Mouse (Mus musculus) gastrocnemius, adult 8-10 months (tissue): ENCODE results near the gene Stard9. TPM values are rescaled to one million over a fixed set of nuclear protein-coding genes. Genes with fewer than 3 reads are reported as not detected.
"Not testable (repeated sequence)": the region's sequence is repeated elsewhere in the genome, so short reads cannot be mapped to it uniquely, and the experiment has no call there.

Source experiments
- DNase-seq, 2 experiments: peaks; one replicate each; pipeline ENCODE4 v3.0.0; 2022; ENCODE audit warnings: low spot score in 2 of 2
- total RNA-seq, 4 experiments: library from RNA; stranded (reverse); gene quantifications; 2 replicates each; pipeline ENCODE4 v1.2.4; 2022

Gene Stard9
- total RNA-seq, 4 experiments from 2014 or later = 1.7 to 2.5 (median 2.0) TPM

DNA sequence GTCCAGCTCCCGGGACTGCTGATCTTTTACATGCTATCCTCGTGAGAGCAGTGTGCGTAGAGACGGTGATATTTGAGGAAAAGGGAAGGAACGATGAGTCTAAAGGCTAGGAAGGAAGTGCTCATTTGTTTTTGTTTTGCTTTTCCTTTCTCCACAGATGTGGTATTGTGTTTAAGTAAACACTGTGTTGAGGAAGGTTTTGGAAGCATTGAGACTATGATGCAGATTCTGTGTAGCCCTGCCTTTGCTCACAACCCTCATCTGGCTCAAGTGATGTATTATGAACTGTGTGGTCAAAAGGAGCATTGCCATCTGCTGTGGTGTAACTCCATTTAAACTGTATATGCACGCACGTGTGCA lies 24.0 kb downstream of the Stard9 start:
- DNase-seq = no peak

DNA sequence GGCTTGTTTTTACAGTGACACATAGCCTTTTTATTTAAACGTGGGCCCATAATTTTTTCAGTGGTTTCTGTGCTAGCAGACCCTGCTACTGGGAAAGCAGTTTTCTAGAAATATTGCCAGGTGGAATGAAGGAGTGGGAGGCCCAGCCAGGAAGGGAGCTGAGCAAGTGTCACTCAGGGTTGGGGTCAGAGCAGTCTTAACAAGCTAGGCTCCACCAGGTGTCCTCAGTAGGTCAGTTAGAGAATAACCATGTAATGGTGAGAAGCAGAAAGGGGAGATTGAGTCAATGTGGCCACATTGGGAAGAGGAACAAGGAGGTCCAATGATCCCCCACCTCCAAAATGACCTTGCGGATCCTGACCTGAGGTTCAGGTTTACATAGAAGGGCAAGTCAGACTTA lies 25.8 kb downstream of the Stard9 start:
- DNase-seq = no peak

DNA sequence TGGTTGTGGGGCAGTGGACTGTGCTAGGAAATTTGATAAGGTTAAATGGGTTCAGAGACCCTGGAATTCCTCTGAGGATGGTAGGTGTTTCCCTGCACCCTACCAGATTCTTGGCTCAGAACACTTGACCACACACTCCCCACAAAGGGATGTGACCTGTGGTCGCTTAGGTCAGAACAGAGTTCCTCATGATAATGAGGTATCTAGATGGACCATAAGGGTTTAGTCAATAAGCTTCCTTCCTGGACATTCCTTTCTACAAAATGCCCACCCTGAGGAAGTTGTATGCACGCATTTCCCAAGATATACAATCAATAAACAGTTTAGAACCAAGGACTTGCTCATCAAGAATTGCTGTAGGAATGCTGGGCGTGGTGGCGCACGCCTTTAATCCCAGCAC lies 27.0 kb downstream of the Stard9 start:
- DNase-seq = no peak

DNA sequence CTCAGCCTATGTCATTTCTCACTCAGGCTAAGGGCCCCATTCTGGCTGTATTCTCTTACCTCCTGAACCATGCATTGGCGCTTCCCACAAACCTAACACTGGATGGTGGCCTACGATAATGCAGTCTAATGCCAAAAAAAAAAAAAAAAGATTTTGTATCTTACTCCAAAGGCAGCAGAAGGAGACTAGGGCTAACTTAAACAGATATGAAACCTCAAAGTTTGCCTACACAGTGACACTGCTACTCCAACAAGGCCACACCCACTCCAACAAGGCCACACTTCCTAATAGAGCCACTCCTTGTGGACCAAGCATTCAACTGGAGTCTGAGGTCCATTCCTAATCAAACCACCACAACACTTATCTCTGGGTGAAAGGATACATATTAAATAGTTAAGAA lies 27.8 kb downstream of the Stard9 start:
- no peak for DNase-seq

DNA sequence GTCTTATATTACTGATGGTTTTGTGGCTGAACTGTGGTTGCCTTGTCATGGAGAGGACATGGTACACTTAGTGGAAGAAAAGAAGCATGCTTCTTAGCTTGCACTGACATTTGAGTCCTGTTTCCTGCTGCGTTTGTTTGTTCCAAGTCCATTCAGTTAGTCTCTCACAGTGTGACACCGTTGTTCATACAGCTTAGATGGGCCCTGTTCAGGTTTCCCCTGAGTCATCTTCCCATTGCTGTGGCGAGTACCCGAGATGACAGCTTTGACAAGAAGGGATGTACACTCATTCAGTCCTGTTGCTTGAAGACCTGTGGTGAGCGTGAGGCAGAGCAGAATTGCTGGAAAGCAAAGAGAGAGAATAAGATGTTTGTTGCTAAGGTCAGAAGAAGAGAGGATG lies 29.6 kb downstream of the Stard9 start:
- no peak for DNase-seq

DNA sequence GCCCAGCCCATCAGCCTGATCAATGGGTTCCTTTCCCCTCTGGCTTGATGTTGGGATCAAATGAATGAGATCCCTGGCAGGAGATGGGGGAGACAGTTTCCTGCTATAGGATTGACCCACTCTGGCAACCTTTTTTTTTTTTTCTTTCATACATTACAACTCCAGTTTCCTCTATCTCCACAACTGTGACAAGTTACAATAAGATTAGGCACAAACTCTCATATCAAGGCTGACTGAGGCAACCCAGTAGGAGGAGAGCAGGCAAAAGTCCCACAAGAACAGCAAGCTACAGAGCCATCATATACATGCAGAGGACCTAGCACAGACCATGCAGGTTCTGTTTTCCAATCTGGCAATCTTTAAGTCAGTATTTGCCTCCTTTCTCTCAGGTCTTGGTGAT lies 30.4 kb downstream of the Stard9 start:
- DNase-seq = no peak

DNA sequence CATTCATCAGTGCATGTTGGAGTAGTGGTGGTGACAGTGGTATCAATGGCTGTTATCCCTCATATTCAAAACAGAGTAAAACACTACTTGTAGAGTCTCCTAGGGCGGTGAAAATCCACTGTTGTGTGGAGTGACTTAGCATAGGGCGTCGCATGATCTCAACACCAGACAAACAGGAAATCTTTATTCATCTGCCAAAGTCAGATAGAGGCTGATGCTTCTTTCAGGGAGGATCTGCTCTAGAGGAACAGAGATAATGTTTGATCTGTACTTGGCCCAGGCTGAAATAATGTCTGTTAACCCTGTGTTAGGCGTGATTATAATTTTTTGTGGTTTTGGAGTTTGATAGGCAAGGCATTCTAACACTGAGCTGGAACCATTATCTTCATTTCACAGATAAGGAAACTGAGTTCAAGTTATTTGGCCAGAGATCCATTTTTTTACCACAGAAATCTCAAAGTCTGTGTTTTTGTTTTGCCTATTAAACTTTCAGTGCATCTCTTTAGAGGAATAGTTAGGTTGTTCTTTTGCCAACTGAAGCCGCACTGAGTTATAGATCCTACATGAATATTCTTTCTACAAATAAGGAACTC lies 31.7 kb downstream of the Stard9 start:
- no peak for DNase-seq

DNA sequence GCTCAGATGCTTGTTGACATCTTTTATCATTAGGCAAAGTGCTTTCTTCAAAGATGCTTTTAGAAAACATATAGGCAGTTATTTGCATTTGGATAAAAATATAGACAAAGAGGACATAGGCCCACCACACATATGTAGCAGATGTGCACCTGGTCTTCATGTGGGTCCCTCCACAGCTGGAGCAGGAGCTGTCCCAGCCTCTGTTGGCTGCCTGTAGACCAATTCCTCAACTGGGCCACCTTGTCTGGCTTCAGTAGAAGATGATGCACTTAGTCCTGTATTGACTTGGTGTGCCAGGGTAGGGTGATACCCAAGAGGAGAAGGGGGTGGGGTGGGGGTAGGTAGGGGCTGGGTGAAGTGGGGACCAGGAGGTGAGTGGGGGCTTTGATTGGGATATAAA lies 33.8 kb downstream of the Stard9 start:
- no peak for DNase-seq

DNA sequence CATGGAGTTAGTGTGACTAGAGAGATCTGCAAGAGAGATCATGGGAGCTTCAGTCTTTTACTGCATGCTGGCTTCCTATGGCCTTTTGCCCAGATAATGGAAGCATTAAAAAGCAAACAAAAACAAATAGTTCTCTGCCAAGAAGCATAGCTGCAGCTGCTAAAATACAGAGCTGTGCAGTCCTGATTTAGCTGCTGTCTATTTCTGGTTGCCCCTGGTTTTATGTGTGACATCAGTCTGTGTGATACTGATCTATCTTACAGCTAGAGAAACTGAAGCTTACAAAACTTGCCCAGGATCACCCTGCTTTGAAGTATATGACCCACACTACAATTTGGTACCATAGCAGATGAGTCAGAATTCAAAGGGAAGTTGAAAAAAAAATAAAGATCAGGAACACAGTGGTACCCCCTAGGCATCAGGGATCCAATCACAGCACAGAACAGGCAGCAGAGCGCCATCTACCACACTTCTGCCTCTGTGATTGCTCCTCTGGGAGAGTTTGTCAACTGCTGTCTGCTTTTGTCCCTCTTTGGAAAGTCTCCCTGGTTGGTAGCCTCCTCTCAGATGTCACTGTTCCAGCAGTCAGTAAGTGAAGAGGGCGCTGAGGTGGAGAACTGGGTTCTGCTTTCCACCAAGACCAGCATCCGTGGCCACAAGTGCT lies 34.7 kb downstream of the Stard9 start:
- DNase-seq = no peak

DNA sequence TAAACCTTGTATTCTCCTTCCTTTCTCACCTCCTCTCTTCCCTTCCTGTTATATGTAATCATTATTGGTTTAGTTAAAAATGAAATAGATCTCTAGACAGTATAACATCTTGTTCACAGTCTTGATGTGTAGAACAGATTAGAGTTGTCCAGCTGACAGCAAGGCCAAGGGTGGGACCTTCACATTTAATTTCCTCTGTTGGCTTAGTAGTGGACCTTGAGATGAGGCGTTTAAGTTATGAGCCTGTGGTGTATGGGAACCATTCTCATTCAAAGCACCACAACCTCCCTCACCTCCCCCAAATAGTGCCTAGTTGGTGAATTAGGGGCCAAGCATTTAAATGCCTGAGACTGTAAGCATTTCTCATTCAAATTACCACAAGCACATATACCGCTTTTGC lies 38.5 kb downstream of the Stard9 start:
- no peak for DNase-seq

DNA sequence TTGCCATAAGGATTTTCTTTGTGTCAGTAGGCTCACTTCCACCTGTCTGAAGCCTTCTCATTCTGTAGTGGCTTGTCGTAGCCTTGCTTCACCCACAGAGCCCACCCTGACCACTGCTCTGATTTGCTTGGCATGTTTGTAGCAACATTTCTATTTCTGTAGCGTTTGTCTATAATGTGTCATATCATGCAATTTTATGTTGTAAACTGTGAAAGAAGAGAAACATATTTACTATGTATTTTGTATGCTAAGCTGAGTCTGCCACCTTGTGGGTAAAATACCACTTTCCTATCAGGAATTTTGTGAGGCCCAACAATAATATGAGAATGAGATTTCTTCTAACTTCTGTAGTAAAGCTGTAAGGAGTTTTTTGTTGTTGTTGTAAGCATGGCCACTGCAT lies 41.3 kb downstream of the Stard9 start:
- no peak for DNase-seq

DNA sequence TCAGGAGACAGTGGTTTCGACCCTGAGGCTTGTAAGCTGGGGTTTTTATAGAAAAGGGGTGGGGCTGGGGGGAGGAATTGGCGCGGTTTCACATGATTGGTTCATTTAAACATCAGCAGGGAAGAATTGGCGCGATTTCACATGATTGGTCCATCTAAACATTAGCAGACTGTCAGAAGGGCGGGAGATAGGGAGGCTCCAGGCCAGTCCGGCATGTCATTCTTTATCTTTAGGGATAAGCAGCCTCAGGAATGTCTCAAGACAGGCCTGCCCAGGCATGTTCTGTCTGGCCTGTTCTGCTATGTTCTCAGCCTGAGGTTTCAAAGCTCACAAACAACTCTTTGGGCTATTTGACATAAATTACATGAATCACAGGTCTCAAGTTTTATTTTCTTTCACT lies 52.2 kb downstream of the Stard9 start:
- not testable (repeated sequence) for DNase-seq

DNA sequence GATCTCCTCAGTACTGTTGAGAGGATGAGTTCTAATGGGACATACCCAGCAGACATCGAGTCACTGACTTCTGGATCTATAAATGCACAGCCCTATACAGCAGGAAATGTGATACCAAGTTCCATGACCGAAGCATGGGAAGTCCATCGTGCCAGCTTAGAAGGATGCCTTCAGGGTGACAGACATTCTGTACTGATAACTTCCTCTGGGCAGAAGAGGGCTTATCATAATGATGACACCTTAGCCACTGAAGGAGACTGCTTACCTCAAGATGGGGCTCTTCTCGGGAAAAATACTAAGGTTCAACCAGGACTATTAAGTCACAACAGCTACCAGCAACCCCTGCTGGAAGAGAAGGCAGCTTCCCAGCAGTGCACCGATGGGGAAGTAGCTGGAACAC lies 68.8 kb downstream of the Stard9 start:
- DNase-seq = no peak

DNA sequence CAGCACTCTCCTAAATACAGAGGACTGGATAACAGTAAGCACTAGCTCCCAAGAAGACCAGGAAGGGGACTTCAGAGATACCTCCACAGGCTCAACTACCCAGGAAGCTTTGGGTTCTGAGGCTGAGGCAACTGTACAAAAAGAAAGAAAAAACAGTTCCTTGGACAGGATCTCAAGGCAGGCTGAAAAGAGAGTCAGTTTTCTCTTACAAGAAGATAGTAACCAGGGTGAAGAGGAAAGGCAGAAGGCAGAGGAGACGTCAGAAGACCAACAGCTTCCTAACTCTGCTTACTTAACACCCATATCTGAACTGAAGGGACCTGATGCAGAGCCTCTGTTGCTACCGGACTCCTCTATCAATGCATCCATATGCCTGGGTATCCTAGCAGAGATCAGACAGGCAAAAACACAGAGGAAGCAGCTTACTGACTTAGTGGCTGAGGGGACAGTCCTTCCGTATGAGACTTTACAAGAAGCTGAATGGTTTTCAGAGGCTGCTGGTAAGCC lies 71.5 kb downstream of the Stard9 start:
- DNase-seq = no peak

DNA sequence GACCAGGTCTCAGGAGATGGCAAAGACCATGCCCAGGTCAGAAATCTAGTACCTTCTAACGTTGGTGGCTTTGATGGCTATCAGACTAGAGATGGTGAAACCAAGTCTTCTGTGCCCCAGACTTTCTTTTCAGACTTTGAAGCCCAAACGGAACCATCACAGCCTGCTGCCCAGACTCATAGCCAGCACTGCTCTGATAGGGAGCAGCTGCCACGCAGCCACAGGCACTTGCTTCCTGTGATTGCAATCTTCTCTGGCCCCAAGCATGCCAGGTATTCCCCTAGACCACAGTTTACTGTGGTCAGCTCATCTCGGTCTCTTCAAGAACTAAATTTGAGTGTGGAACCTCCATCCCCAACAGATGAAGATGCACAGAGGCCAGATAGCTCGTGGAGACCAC lies 73.8 kb downstream of the Stard9 start:
- DNase-seq = no peak

DNA sequence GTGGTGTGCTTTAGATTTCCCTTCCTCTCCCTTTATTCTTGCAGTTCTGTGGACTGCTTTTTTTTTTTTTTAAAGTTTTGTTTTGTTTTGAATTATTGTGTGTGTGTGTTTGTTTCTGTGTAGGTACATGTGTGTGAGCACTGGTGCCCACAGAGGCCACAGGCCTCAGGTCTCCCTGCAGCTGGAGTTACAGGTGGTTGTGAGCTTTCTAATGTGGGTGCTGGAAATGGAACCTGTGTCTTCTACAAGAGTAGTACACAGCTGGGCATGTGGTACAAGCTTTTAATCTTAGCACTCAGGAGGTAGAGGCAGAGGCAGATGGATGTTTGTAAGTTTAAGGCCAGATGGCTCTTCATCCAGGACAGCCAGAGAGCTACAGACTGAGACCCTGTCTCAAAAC lies 78.1 kb downstream of the Stard9 start:
- DNase-seq = no peak

DNA sequence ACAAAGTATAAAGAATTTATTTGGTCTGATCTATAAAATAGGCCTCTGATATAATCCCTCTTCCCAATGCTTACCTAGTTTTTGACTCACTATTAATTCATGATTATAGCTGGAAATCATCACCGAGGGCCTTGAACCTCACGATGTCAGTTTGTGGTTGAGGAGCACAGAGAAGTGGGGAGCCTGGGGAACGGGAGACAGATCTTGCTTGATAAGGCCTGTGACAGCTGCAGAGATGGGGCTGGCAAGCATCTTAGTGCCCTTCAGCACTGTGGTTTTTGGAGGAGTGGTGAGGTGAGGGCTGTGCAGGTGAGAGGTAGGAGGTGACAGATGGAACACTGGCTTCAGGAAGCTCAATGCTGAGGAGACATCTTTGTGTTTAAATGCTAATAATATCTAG lies 81.2 kb downstream of the Stard9 start:
- DNase-seq = no peak

DNA sequence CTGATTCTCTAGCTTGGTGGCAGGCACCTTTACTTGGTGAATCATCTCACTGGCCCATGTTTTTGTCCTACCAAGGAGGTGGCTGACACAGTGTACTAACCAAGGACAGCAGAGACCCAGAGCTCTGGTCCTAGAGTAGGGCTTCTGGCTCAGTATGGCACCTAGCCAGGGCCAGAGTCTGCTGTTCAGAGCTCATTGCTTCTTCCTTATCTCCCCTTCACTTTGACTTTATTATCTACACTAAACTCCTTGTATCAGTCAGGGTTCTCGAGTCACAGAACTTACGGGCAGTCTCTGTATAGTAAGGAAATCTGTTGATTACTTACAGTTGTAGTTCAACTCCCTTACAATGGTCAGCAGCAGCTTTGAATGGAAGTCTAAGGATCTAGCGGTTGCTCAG lies 82.0 kb downstream of the Stard9 start:
- no peak for DNase-seq

DNA sequence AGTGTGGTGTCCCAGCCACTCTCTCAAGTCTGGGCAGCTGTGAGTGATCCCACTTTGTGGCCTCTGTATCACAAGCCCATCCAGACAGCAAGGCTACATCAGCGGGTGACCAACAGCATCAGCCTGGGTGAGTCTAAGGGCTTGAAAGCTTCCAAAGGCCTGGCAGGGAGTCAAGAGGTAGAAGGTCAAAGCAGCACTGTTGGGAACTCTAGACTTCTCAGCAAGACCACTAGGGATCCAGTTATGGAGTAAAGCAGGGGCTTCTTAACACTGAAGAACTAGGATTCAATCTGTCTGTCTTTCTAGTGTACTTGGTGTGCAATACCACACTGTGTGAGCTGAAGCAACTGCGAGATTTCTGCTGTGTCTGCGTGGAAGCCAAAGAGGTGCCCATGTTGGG lies 84.5 kb downstream of the Stard9 start:
- DNase-seq = no peak

DNA sequence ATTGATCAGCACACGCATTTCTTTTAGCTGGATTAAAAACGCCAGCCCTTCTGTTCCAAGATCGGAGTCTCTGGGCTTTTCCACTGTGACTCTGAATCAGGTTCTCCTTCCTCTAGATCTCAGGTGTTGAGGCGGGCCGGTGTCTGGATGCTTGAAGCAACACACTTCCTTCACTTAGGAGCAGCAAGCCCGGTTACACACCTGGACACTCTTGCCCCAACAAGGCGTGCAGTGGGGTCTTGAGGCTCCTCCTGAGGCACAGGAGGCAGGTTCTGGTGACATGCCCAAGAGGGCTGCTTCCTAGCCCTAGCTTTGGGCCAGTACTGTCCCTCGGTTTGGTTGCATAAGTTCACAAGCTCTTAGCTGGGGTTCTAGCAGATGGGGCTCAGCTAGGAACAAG lies 89.6 kb downstream of the Stard9 start:
- DNase-seq = no peak

DNA sequence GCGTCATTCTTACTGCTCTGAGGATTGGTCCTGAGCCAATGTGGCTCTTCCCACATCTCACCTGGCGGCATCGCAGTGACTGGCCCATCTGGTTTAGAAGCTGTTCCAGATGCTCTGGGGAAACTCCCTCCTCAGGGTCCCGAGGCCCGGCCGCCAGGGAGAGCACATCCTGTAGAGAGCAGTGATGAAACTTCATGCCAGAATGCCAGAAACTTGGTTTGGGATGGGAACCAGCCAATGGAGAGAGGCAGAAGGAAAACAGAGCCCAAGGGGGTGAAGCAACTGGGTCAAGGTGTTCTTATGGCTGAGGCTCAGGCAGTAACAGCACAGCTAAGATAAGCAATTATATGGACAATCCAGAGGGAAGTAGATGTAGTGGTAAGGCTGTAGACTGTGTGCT lies 91.9 kb downstream of the Stard9 start:
- no peak for DNase-seq

DNA sequence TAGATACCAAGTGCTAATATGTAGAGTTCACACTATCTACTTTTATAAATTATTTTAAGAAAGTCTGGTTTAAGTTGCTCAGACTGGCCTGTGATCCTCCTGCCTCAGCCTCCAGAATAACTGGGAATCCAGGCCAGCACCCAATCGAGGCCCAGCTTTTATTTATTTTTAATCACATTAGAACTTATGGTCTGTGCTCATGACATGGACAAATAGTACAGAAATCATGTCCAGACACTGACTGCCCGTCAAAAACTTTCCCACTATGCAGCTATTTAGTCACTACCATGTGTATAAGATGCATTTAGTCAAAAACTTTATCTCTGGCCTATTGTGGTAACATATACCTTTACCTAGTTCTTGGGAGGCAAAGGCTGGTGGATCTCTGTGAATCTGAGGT lies 93.0 kb downstream of the Stard9 start:
- no peak for DNase-seq

DNA sequence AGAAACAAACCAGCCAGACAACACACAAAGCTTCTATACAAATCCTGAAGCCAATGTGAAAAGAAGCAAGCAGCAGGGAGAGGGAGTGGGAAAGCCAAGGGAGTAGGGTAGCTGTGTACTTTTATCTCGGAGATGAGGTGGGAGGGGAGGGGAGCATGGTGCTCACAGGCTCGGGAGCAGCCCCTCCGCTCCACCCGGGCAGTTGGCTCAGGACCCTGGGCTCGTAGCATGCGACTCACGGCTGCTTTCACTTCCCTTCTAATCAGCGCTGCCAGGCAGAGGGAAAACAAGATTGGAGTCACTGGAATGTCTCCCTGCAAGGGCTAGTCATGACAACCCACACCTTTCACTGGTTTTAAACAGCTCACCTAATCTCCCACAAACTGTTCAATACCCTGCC lies 93.6 kb downstream of the Stard9 start:
- no peak for DNase-seq

DNA sequence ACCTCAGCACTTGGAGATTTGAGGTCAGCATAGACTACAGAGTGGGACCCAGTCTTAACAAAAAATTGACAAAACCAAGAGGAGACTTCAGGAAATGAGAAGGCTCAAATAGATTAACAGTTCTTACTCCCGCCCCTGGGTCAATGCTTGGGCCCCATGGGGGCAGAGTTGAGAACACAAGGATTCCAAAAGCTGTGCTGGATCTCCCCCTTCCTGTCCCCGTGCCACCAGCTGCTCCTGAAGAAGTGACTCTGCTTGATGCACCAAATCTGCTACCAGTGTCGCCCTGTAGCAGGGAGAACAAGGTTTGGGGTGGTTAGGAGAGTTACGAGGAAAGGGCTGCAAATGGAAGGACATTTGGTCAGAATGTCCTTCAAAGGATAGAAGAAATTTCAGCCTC lies 94.7 kb downstream of the Stard9 start:
- no peak for DNase-seq
